Mouse (Mus musculus) hindbrain, embryonic 15.5 days (tissue): ENCODE results near the gene Krtap5-2. TPM values are rescaled to one million over a fixed set of nuclear protein-coding genes. Genes with fewer than 3 reads are reported as not detected.
"Not testable (repeated sequence)": the region's sequence is repeated elsewhere in the genome, so short reads cannot be mapped to it uniquely, and the experiment has no call there.

Experiments
- ATAC-seq: fragments of 200-750 bp; cut with Nextera tagmentation; 2 replicates; pipeline ENCODE4 v1.8.0; 2017; ENCODE audit warnings: low read depth, moderate number of reproducible peaks, moderate TSS enrichment; ENCODE audit not compliant: low FRiP score
- H3K27ac ChIP-seq: fragments of 300-500 bp; sonication (generic); replicated peaks from 2 replicates; pipeline ENCODE4 v1.5.1; 2015; ENCODE audit warnings: mild to moderate bottlenecking, inconsistent platforms
- H3K27me3 ChIP-seq: fragments of 300-500 bp; sonication (generic); 2 replicates; pipeline ENCODE4 v1.6.1; 2015; ENCODE audit warnings: control low read depth, inconsistent platforms
- H3K36me3 ChIP-seq: fragments of 300-500 bp; sonication (generic); 2 replicates; pipeline ENCODE4 v1.6.1; 2015; ENCODE audit warnings: control low read depth, inconsistent platforms
- H3K4me1 ChIP-seq: fragments of 300-500 bp; sonication (generic); replicated peaks from 2 replicates; pipeline ENCODE4 v1.6.1; 2015; ENCODE audit warnings: control low read depth, inconsistent platforms
- H3K4me2 ChIP-seq: fragments of 300-500 bp; sonication (generic); 2 replicates; pipeline ENCODE4 v1.6.1; 2015; ENCODE audit warnings: moderate library complexity, mild to moderate bottlenecking, inconsistent platforms
- H3K4me3 ChIP-seq: fragments of 300-500 bp; sonication (generic); 2 replicates; pipeline ENCODE4 v1.5.1; 2015; ENCODE audit warnings: mild to moderate bottlenecking, inconsistent platforms
- H3K9ac ChIP-seq: fragments of 300-500 bp; sonication (generic); 2 replicates; pipeline ENCODE4 v1.6.1; 2015; ENCODE audit warnings: inconsistent platforms
- H3K9me3 ChIP-seq: fragments of 300-500 bp; sonication (generic); 2 replicates; pipeline ENCODE4 v1.6.1; 2016; ENCODE audit warnings: control low read depth, inconsistent platforms
- WGBS: fragments of 180-500 bp; shearing (Covaris S2); methylation state at CpG from one replicate; pipeline ENCODE4 v1.1.7; 2015; 5-methylcytosine and 5-hydroxymethylcytosine counted together
- polyA plus RNA-seq: library from polyadenylated mRNA; unstranded; fragments of >200 nt; fragmentation: Nextera tagmentation; extraction: Ambion mirVana; gene quantifications from 2 replicates; pipeline ENCODE4 v1.2.1, GENCODE M21; 2015

The Krtap5-2 gene
- polyA plus RNA-seq, 1 experiment from 2014 or later = not detected

GRCm38 (mm10) chr7:142165639-142166038, 10.2 kb downstream of the Krtap5-2 start, which contains the start of gene Gm4553:
Gene Gm4553 (minus strand): TSS chr7:142165739.
- H3K4me2 ChIP-seq, H3K4me3 ChIP-seq, H3K9me3 ChIP-seq, ATAC-seq, H3K27ac ChIP-seq, H3K36me3 ChIP-seq, H3K9ac ChIP-seq, H3K27me3 ChIP-seq, H3K4me1 ChIP-seq: not testable (repeated sequence)

GRCm38 (mm10) chr7:142159366-142159765, 16.4 kb downstream of the Krtap5-2 start:
- Histone ChIP-seq H3K9ac (no peak overlapping the region), H3K9me3 (no peaks in the 10 kb centered on the region), H3K4me3 (no peak overlapping the region), H3K36me3 (no peaks in the 10 kb centered on the region), H3K27ac (no peak overlapping the region), H3K4me2 (no peak overlapping the region), H3K27me3 (no peaks in the 10 kb centered on the region), H3K4me1 (no peaks in the 10 kb centered on the region)
- ATAC-seq = no peak
- 96% methylated on average over 3 of the region's 3 CpGs for WGBS

DNA sequence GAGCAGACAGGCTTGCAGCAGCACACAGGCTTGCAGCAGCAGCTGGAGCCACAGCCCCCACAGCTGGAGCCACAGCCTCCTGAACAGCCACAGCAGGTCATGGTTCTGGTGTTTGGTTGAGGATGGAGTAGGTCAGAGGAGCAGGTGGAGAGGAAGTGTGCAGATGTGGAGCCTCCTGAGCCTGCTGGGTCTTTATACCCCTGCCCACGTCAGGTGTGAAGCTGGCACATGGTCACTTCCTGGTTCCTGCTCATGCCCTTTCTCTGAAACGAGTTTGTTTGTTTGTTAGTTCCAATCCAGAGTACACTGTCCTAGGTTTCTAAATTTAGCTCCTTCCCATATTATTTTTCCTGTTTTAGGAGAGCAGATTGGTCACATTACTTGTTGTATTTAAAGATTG, 18.8 kb downstream of the Krtap5-2 start, which contains the start of gene Gm29735:
Gene Gm29735, minus strand, starts transcription at position 101 of the 400 bp plus-strand sequence.
- WGBS = 59% methylated on average over 2 of the region's 2 CpGs
- not testable (repeated sequence) for H3K4me2 ChIP-seq, ATAC-seq, H3K27me3 ChIP-seq, H3K9ac ChIP-seq, H3K4me1 ChIP-seq, H3K4me3 ChIP-seq, H3K27ac ChIP-seq, H3K36me3 ChIP-seq, H3K9me3 ChIP-seq

- 59% methylated on average over 1 of the region's 1 CpGs for WGBS
- H3K9me3 ChIP-seq = no peaks in the 10 kb centered on the region
- no peaks in the 10 kb centered on the region for H3K4me1 ChIP-seq
- no peak overlapping the region for H3K4me2 ChIP-seq
- H3K9ac ChIP-seq = no peak overlapping the region
- H3K4me3 ChIP-seq = no peak overlapping the region
- H3K27me3 ChIP-seq = no peaks in the 10 kb centered on the region
- ATAC-seq = no peak
- H3K27ac ChIP-seq = no peak overlapping the region
- no peaks in the 10 kb centered on the region for H3K36me3 ChIP-seq
These were observed 20.5 kb downstream of the Krtap5-2 start for GRCm38 (mm10) chr7:142155308-142155707.

DNA sequence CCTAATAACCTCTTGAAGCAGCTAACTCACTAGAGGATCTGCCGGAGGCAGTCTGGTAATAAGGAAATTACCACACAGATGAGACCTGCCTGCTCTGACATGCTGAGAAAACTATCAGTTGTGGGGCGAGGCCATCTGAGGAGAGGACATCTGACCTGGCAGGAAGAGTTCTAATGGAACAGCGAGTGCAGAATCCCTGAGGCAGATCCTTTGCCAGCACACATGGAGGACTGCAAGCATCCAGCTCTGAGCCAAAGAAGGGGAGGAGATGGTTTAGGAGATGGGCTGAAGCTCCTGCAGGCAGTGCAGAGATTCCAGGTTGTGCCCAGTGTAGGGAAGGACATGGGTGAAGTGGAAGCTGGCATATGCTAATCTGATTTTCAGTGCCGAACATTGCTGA, 23.6 kb downstream of the Krtap5-2 start:
- WGBS = 81% methylated on average over 4 of the region's 4 CpGs
- H3K27ac ChIP-seq = no peak overlapping the region

DNA sequence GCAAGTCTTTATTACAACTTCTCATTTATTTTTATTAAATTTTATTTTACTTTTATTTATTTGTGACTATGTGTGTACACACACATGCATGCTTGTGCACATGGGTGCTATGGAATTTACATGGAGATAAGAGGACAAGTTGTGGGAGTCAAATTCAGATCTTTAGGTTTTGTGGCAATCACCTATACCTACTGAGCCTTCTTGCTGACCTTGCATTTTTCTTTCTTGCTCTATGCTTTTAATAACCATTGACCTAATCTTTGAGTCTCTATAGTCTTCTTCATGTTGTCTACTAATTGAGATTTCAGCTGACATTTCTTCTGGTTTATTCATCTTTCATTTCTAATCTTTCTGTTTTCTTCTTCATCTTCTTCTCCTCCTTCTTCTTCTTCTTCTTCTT, 27.2 kb downstream of the Krtap5-2 start:
- Histone ChIP-seq H3K4me1 (no peaks in the 10 kb centered on the region), H3K4me2 (no peak overlapping the region), H3K27ac (no peak overlapping the region), H3K36me3 (no peaks in the 10 kb centered on the region), H3K9ac (no peak overlapping the region), H3K9me3 (no peaks in the 10 kb centered on the region), H3K4me3 (no peak overlapping the region), H3K27me3 (no peaks in the 10 kb centered on the region)
- ATAC-seq = no peak

More for the DNA sequence above, 23.6 kb downstream of the Krtap5-2 start:
- Histone ChIP-seq H3K36me3 (no peaks in the 10 kb centered on the region), H3K4me1 (no peaks in the 10 kb centered on the region), H3K9ac (no peak overlapping the region), H3K9me3 (no peaks in the 10 kb centered on the region), H3K4me3 (no peak overlapping the region), H3K27me3 (no peaks in the 10 kb centered on the region), H3K4me2 (no peak overlapping the region)
- no peak for ATAC-seq

DNA sequence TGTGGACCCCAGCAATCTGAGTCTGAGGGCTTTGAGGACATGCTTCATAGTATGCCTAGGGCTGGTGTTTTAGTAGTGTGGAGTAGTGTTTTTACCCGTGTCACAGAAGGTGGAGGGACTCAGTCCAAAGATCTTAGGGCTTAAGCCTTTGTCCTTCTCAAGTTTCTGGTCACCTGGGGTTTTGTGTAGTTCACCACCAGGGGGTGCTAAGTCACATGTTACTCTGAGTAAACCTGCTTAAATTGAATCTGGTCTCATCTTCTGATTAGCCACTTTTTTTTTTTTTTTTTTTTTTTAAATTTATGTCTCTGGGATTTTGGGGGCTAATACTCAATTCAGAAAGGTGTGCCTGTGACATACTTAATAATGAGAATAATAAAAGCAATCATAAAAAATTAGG, 29.8 kb downstream of the Krtap5-2 start:
- no peak overlapping the region for H3K4me3 ChIP-seq
- ATAC-seq = no peak
- H3K4me1 ChIP-seq = no peaks in the 10 kb centered on the region
- H3K27me3 ChIP-seq = no peaks in the 10 kb centered on the region
- H3K27ac ChIP-seq = no peak overlapping the region
- H3K9me3 ChIP-seq = no peaks in the 10 kb centered on the region
- 15% methylated on average over 1 of the region's 1 CpGs for WGBS
- no peak overlapping the region for H3K4me2 ChIP-seq
- H3K9ac ChIP-seq = no peak overlapping the region
- no peaks in the 10 kb centered on the region for H3K36me3 ChIP-seq

GRCm38 (mm10) chr7:142145413-142145940, 30.3 kb downstream of the Krtap5-2 start:
- 50% methylated on average over 4 of the region's 4 CpGs for WGBS
- no peak for ATAC-seq

GRCm38 (mm10) chr7:142144507-142144906, 31.3 kb downstream of the Krtap5-2 start, which contains the start of gene Gm45337:
Gene Gm45337 (minus strand): TSS chr7:142144607.
- Histone ChIP-seq H3K4me1 (no peaks in the 10 kb centered on the region), H3K4me2 (no peak within 1 kb of the TSS), H3K4me3 (no peak within 1 kb of the TSS), H3K9me3 (no peaks in the 10 kb centered on the region), H3K9ac (no peak within 1 kb of the TSS), H3K27me3 (no peaks in the 10 kb centered on the region), H3K36me3 (no peaks in the 10 kb centered on the region), H3K27ac (no peak within 1 kb of the TSS)
- ATAC-seq = no peak
- WGBS = 63% methylated on average over 1 of the region's 1 CpGs

More at GRCm38 (mm10) chr7:142145413-142145940, 30.3 kb downstream of the Krtap5-2 start:
- Histone ChIP-seq H3K4me3 (no peak overlapping the region), H3K27me3 (no peaks in the 10 kb centered on the region), H3K9me3 (no peaks in the 10 kb centered on the region), H3K9ac (no peak overlapping the region), H3K27ac (no peak overlapping the region), H3K36me3 (no peaks in the 10 kb centered on the region), H3K4me1 (no peaks in the 10 kb centered on the region), H3K4me2 (no peak overlapping the region)

- 76% methylated on average over 1 of the region's 1 CpGs for WGBS
- not testable (repeated sequence) for ATAC-seq, H3K4me2 ChIP-seq, H3K4me1 ChIP-seq, H3K27ac ChIP-seq, H3K27me3 ChIP-seq, H3K9ac ChIP-seq, H3K4me3 ChIP-seq, H3K9me3 ChIP-seq, H3K36me3 ChIP-seq
These were observed 32.2 kb downstream of the Krtap5-2 start for GRCm38 (mm10) chr7:142143506-142144010.

DNA sequence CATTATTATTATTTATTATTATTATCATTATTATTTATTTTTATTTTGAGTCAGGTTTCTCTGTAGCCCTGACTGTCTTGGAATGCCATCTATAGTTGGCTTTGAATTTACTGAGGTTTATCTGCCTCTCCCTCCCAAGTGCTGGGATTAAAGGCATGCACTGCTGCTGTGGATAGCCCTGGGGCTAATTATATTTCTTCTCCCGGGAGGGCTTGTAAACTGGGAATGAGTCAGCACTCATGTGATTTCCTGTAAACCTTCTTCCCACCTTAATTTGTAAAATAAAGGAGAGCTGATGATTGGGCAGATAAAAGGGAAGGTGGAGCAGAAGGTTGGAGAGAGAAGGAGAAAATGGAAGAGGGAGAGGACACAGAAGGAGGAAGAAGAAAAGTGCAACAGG, 35.1 kb downstream of the Krtap5-2 start:
- ATAC-seq = no peak
- no peaks in the 10 kb centered on the region for H3K36me3 ChIP-seq
- no peaks in the 10 kb centered on the region for H3K27me3 ChIP-seq
- no peaks in the 10 kb centered on the region for H3K9me3 ChIP-seq
- no peaks in the 10 kb centered on the region for H3K4me1 ChIP-seq
- H3K4me3 ChIP-seq = no peak overlapping the region
- H3K4me2 ChIP-seq = no peak overlapping the region
- no peak overlapping the region for H3K9ac ChIP-seq
- H3K27ac ChIP-seq = no peak overlapping the region
- WGBS = 34% methylated on average over 1 of the region's 1 CpGs

DNA sequence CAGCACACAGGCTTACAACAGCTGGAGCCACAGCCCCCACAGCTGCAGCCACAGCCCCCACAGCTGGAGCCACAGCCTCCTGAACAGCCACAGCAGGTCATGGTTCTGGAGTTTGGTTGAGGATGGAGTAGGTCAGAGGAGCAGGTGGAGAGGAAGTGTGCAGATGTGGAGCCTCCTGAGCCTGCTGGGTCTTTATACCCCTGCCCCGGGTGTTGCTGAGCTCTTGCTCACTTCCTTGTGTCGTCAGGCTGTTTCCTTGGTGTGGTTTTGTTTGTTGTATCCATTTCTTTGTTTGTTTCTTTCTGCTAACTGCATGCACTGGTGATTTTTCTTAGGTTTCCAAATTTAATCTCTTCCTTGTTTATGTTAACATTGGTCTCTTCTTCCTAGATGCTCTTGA, 39.9 kb downstream of the Krtap5-2 start, which contains the start of gene Gm39115:
Gene Gm39115, minus strand, starts transcription at position 101 of the 400 bp plus-strand sequence.
- not testable (repeated sequence) for H3K4me1 ChIP-seq, H3K27ac ChIP-seq, H3K9me3 ChIP-seq, H3K9ac ChIP-seq, H3K4me3 ChIP-seq, ATAC-seq, H3K4me2 ChIP-seq, H3K27me3 ChIP-seq, H3K36me3 ChIP-seq
- WGBS = 52% methylated on average over 2 of the region's 2 CpGs
